Mouse (Mus musculus): Measurements from ENCODE around the gene Nav3.
"Not testable (repeated sequence)": the region's sequence is repeated elsewhere in the genome, so short reads cannot be mapped to it uniquely, and the experiment has no call there.

Gene Nav3

GRCm38 (mm10) chr10:110383506-110384229, 72.3 kb downstream of the Nav3 start:
- DNase-seq (ENCODE audit: low read depth, low spot score), result not testable (repeated sequence)

GRCm38 (mm10) chr10:110380792-110381191, 75.2 kb downstream of the Nav3 start:
- DNase-seq (ENCODE audit: low read depth, low spot score), result no peak

- DNase-seq (ENCODE audit: low read depth, low spot score), result no peak
Measured at GRCm38 (mm10) chr10:110372724-110373455, 83.1 kb downstream of the Nav3 start.

DNA sequence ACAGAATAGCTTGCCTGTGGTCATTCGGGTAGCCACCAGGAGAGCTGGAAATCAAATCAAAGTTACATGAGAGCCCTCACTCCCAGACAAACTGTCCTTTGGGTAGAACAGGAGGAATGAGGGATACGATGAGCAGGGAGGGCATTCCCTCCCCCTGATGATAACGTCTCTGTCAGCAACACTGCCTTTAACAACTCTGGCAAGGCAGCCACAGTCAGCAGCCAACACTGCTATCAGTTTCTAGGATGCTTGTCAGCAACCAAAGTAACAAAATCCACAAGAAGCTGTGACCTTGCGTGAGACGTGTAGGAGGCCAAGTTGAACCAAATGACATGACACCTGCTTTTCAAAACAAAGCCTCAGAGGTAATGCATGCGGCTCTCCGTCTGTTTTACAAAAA, 103.9 kb downstream of the Nav3 start:
- DNase-seq (ENCODE audit: low read depth, low spot score), result no peak

DNA sequence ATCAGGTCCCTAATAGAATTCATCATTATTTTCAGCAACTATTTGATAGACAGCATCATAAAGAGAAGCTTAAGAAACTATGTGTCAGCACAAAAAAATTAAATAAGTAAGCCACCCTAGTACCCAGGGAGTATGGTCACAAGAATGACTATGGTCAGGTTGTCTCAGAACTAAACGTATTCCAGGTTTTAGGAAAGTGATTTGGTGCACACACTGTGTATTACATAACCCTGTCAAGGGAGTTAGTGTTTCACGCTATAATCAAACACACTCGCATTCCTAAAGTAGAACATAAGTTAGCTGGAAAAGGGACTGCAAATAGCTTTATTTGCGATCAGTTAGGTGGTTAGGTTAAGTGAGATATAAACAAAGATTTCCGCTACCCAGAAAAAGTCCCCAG, 126.0 kb downstream of the Nav3 start:
- DNase-seq (ENCODE audit: low read depth, low spot score), result no peak

DNA sequence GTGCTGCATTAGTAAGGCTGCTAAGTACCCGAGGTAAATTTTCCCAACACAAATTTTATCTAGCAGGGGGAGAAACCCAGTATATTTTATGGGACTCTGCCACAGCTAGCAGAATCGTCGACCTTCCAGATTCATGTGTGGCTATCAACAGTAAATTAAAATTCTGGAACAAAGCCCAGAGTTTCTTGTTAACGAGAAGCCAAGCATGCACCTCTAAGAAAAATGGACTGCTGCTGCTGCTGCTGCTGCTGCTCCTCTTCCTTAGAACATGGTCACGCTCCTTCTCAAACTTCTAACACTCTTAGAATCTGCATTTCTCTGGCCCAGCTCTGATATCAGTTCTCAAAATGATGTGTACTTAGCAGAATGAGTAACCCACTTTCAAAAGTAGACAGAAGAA, 126.4 kb downstream of the Nav3 start:
- no peak for DNase-seq (ENCODE audit: low read depth, low spot score)

DNA sequence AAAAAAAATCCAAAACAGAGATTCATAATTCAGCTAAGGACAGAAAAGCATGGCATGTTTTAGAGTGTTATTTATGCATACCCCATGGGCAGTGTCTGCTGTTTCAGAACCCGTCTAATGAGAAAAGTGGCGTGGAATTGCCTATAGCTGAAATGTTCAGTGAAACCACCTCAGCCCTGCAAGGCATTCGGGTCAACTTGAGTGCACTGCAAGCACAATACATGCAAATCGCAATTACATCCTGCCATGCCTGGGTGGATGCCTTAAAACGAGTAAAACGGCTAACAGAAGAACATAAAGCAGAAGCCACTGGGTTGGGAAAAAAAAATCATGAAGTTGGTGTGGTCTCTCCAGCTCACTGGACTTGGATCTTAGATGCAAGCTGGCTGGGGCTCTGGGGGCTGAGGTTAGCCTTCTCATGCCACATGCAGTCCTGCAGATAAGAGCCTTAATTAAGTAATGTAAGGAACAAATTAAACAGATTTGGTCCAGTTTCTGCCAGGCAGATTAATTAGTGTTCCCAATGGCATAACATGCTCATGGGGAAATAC, 133.8 kb downstream of the Nav3 start:
- DNase-seq (ENCODE audit: low read depth, low spot score), result no peak

GRCm38 (mm10) chr10:110317275-110317674, 138.7 kb downstream of the Nav3 start:
- DNase-seq (ENCODE audit: low read depth, low spot score), result peak; percentile 7

DNA sequence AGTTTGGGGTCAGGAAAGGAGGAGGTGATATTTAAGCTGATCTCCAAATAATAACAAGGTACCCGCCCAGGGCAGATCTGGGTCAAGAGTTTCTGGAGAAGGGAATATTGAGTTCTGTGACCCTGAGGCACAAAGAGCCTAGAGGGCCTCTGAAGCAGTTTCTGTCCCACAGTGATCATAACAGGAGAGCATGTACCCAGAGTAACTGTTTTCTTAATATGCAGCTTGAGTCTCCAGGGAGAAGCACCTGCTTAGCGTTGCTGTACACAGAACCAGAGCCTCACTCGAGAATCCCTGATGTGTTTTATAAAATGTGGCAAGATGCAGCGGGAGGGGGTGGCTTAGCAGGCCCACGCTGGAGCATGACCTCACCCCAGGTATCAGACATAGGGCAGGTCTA, 141.5 kb downstream of the Nav3 start:
- no peak for DNase-seq (ENCODE audit: low read depth, low spot score)

- DNase-seq (ENCODE audit: low read depth, low spot score), result no peak
Measured at GRCm38 (mm10) chr10:110313959-110314358, 142.0 kb downstream of the Nav3 start.

DNA sequence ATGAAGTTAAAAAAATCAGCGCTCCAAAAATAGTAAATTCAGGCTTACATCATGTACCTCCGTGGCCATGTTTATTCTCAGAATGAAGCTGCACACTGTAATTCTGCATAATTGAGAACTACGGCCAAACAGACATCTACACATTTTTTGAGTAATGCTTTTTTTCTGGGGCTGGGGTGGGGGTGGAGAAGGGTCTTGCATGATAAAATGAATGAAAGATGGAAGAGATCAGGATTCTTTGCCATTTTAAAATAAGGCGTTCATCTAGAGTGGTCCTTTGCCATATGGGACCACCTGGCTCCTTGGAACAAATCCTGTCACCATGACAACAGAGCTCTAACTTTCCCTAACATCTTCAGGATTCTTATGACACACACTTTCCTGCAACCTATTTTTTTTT, 146.5 kb downstream of the Nav3 start:
- no peak for DNase-seq (ENCODE audit: low read depth, low spot score)

- DNase-seq (ENCODE audit: low read depth, low spot score), result no peak
Measured at GRCm38 (mm10) chr10:110305609-110306008, 150.4 kb downstream of the Nav3 start.

- DNase-seq (ENCODE audit: low read depth, low spot score), result no peak
Measured at GRCm38 (mm10) chr10:110290016-110290623, 165.9 kb downstream of the Nav3 start.

DNA sequence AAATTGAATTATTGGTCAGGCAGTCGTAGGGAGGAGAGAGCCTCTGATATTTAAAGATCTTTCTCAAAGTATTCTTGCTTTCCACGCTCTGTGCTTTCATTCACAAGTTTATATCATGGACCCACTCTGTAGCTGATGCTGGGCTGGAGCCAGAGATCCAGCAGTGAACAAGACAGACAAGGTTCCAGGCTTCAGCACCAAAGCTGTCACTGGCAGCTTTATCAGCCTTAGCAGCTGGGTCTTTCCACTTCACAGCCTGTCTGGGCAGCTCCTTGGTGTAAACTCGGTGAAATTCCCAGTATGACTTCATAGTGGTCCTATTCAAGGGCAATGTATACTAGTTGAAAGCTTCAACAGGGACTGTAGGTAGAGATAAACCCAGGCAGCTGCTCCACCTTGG, 172.1 kb downstream of the Nav3 start:
- no peak for DNase-seq (ENCODE audit: low read depth, low spot score)

- no peak for DNase-seq (ENCODE audit: low read depth, low spot score)
Measured at GRCm38 (mm10) chr10:110272818-110273217, 183.2 kb downstream of the Nav3 start.

- no peak for DNase-seq (ENCODE audit: low read depth, low spot score)
Measured at GRCm38 (mm10) chr10:110270561-110270960, 185.4 kb downstream of the Nav3 start.

DNA sequence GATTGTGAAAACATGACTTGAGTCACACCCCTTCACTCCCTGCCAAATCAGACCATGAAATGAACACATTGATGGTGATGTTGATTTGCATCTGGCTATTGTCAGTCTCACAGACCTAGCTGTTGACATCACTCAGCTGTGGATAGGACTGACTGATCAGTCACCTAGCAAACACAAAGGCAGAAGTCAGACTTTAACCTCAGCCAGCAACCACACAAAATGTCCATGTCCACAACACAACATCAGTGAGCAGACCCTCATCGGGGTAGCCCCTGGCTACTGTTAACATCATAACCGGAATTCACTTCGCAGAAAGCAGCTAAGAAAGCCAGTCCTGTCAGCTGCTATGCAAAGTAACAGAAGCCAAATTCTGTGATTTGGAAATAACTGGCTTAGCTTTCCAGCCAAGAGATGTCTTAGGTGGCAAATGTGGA, 213.9 kb downstream of the Nav3 start:
- DNase-seq (ENCODE audit: low read depth, low spot score), result no peak

- DNase-seq (ENCODE audit: low read depth, low spot score), result no peak
Measured at GRCm38 (mm10) chr10:110240667-110241066, 215.3 kb downstream of the Nav3 start.

GRCm38 (mm10) chr10:110233307-110233930, 222.6 kb downstream of the Nav3 start:
- no peak for DNase-seq (ENCODE audit: low read depth, low spot score)

GRCm38 (mm10) chr10:110206411-110206810, 249.6 kb downstream of the Nav3 start:
- no peak for DNase-seq (ENCODE audit: low read depth, low spot score)

GRCm38 (mm10) chr10:110204121-110204697, 251.8 kb downstream of the Nav3 start:
- DNase-seq (ENCODE audit: low read depth, low spot score), result no peak

GRCm38 (mm10) chr10:110192881-110193280, 263.1 kb downstream of the Nav3 start:
- no peak for DNase-seq (ENCODE audit: low read depth, low spot score)
